21 mouse cellular contexts compared by ENCODE assay signal in the genomic region with DNA sequence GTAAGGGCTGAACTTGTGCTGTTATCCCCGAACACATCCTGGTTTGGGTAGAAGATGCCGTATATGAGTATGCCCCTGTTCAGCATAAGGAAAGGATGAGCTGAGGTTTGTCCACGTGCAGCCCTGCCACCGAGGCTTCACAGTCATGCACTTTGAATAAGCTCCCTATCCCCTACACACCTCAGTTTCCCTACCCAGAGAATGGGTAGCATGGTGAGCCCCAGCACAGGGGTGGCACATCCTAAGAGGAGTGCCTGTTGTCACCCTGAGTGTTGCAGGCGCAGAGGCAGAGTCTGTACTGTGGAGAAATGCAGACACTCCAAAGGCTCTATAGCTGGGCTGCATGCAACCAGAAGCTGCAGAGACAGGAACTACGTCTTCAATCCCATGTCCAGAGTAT.
"Had no signal": no experiment of that assay in that cellular context is flagged by ENCODE, and none has a peak within 500 bp of the region (broad histone marks: within the 10 kb centered on the region; RNA-seq: fewer than 3 reads in every experiment).

No protein-coding gene starts in this region.

- H3K9me3 ChIP-seq: limb, embryonic 12.5 days; limb, embryonic 15.5 days; neural tube, embryonic 12.5 days; neural tube, embryonic 15.5 days had no signal

- ATAC-seq: liver, postnatal 0 days; lung, postnatal 0 days had no signal

- H3K27me3 ChIP-seq: limb, embryonic 12.5 days; limb, embryonic 15.5 days had no signal

- H3K9ac ChIP-seq: limb, embryonic 12.5 days; limb, embryonic 15.5 days; liver, embryonic 14.5 days; liver, postnatal 0 days; lung, embryonic 14.5 days; neural tube, embryonic 12.5 days; neural tube, embryonic 15.5 days had no signal

- H3K4me2 ChIP-seq: limb, embryonic 12.5 days; limb, embryonic 15.5 days; liver, embryonic 11.5 days; lung, embryonic 14.5 days; neural tube, embryonic 12.5 days; neural tube, embryonic 15.5 days had no signal

- DNase-seq: kidney, adult 18-20 months; kidney, adult 9 months; kidney, postnatal 14 days; kidney, postnatal 4 days; left cerebral cortex, postnatal 4 days; liver, postnatal 0 days; lung, embryonic 14.5 days; right cerebral cortex, adult 18-20 months; right cerebral cortex, postnatal 14 days; right cerebral cortex, postnatal 4 days; thymus, adult 18-20 months; thymus, postnatal 36 days had no signal

- H3K4me3 ChIP-seq: limb, embryonic 12.5 days; limb, embryonic 15.5 days; neural tube, embryonic 12.5 days; neural tube, embryonic 15.5 days had no signal

- H3K27ac ChIP-seq: limb, embryonic 12.5 days; limb, embryonic 15.5 days; liver, embryonic 14.5 days; macrophage; neural tube, embryonic 12.5 days; neural tube, embryonic 15.5 days; stomach, postnatal 0 days had no signal

- H3K4me1 ChIP-seq: limb, embryonic 15.5 days; neural tube, embryonic 12.5 days; neural tube, embryonic 15.5 days had no signal

- H3K36me3 ChIP-seq: neural tube, embryonic 12.5 days; neural tube, embryonic 15.5 days had no signal
